Comparison of ENCODE assay signal across 9 mouse cellular contexts in genomic region chr19:30032206-30032605, GRCm38 (mm10). TPM values are rescaled to one million over a fixed set of nuclear protein-coding genes. Genes with fewer than 3 reads are reported as not detected.
DNase-seq lines count a peak whose midpoint lies in the region; ATAC-seq and TF ChIP-seq lines count a peak whose summit lies in the region.
"Had no signal": no experiment of that assay in that cellular context is flagged by ENCODE, and none has a peak within 500 bp of the region (broad histone marks: within the 10 kb centered on the region; RNA-seq: fewer than 3 reads in every experiment).

No protein-coding gene starts in this region.

- H3K36me3 ChIP-seq in embryonic facial prominence, embryonic 13.5 days: no peaks in the 10 kb centered on the region; the same call in 1 of the 2 replicates
- H3K36me3 ChIP-seq in intestine, postnatal 0 days (ENCODE audit: control insufficient read depth, insufficient read depth): no peaks in the 10 kb centered on the region
- H3K36me3 ChIP-seq in neural tube, embryonic 14.5 days (ENCODE audit: control insufficient read depth, insufficient read depth, low read length): no peaks in the 10 kb centered on the region

- H3K4me3 ChIP-seq in left cerebral cortex, adult 2 months: peak overlapping the region; percentile 93; the same call in 1 of the 2 replicates
- peak overlapping the region; percentile 99 for H3K4me3 ChIP-seq in embryonic facial prominence, embryonic 13.5 days
- peak overlapping the region; percentile 96; the same call in 1 of the 2 replicates for H3K4me3 ChIP-seq in intestine, postnatal 0 days (ENCODE audit: low read depth, low read length)
- peak overlapping the region; percentile 77 for H3K4me3 ChIP-seq in neural tube, embryonic 14.5 days (ENCODE audit: low read depth, low read length)

- H3K9ac ChIP-seq in embryonic facial prominence, embryonic 13.5 days: 0 out of 2 replicates have a peak overlapping the region, but pooled peaks have one; percentile 11
- H3K9ac ChIP-seq in intestine, postnatal 0 days (ENCODE audit: low read depth, low read length): no peak overlapping the region
- H3K9ac ChIP-seq in neural tube, embryonic 14.5 days (replicated peaks; ENCODE audit: low read depth, low read length): no peak overlapping the region

- intact Hi-C loops in left cerebral cortex, adult 2 months (cut with DNase I): loop anchor here (5.0 kb wide), 3 partner anchors 75 to 225 kb away; partner anchors contain the start of gene 9930021J03Rik

- H3K4me2 ChIP-seq in embryonic facial prominence, embryonic 13.5 days: peak overlapping the region; percentile 84
- H3K4me2 ChIP-seq in intestine, postnatal 0 days (replicated peaks; ENCODE audit: low read depth): peak overlapping the region; percentile 80
- H3K4me2 ChIP-seq in neural tube, embryonic 14.5 days (ENCODE audit: low read depth, low read length): peak overlapping the region; percentile 81

- no peaks in the 10 kb centered on the region for H3K27me3 ChIP-seq in embryonic facial prominence, embryonic 13.5 days
- no peaks in the 10 kb centered on the region for H3K27me3 ChIP-seq in intestine, postnatal 0 days (replicated peaks; ENCODE audit: control insufficient read depth, insufficient read depth, low read length)
- H3K27me3 ChIP-seq in neural tube, embryonic 14.5 days (ENCODE audit: control insufficient read depth, insufficient read depth, low read length): no peaks in the 10 kb centered on the region

- no peak for ATAC-seq in embryonic facial prominence, embryonic 13.5 days (ENCODE audit: insufficient number of reproducible peaks, insufficient read depth, low FRiP score, low TSS enrichment, low read depth)
- ATAC-seq in intestine, postnatal 0 days: no peak
- ATAC-seq in neural tube, embryonic 14.5 days (ENCODE audit: low read depth): no peak

- no peak for DNase-seq in left cerebral cortex, adult 2 months (ENCODE audit: extremely low spot score in 1 of 2, low spot score in 2 of 2)
- DNase-seq in left cerebral cortex, adult 18-20 months (ENCODE audit: low spot score in 2 of 2): no peak
- DNase-seq in urinary bladder, adult 18-20 months (ENCODE audit: low spot score in 2 of 2): no peak
- DNase-seq in cerebellum, postnatal 4 days (ENCODE audit: low spot score in 2 of 2): no peak
- no peak for DNase-seq in cerebellum, adult 18-20 months

- H3K9me3 ChIP-seq in embryonic facial prominence, embryonic 13.5 days: no peaks in the 10 kb centered on the region
- no peaks in the 10 kb centered on the region for H3K9me3 ChIP-seq in intestine, postnatal 0 days (ENCODE audit: control insufficient read depth)
- no peaks in the 10 kb centered on the region for H3K9me3 ChIP-seq in neural tube, embryonic 14.5 days (ENCODE audit: control insufficient read depth, low read length)

- H3K4me1 ChIP-seq in embryonic facial prominence, embryonic 13.5 days: peaks cover 33% of the 10 kb centered on the region
- H3K4me1 ChIP-seq in intestine, postnatal 0 days (replicated peaks; ENCODE audit: control insufficient read depth, insufficient read depth, low read length): peaks cover 13% of the 10 kb centered on the region; the same call in 1 of the 2 replicates
- peaks cover 41% of the 10 kb centered on the region for H3K4me1 ChIP-seq in neural tube, embryonic 14.5 days (ENCODE audit: control insufficient read depth, insufficient read depth, low read length)

- H3K27ac ChIP-seq in left cerebral cortex, adult 2 months: no peak overlapping the region
- H3K27ac ChIP-seq in embryonic facial prominence, embryonic 13.5 days: no peak overlapping the region
- H3K27ac ChIP-seq in intestine, postnatal 0 days (ENCODE audit: low read depth, low read length): no peak overlapping the region
- H3K27ac ChIP-seq in neural tube, embryonic 14.5 days (ENCODE audit: low read depth, low read length): no peak overlapping the region

- 74% methylated on average over 3 of the region's 3 CpGs for WGBS in embryonic facial prominence, embryonic 13.5 days
- WGBS in intestine, postnatal 0 days: 44% methylated on average over 3 of the region's 3 CpGs
- 29% methylated on average over 3 of the region's 3 CpGs for WGBS in neural tube, embryonic 14.5 days

- TF ChIP-seq CTCF in left cerebral cortex, adult 2 months (IDR thresholded peaks at IDR 0.05): no peak
- no peak for TF ChIP-seq CTCF in intestine, postnatal 0 days (IDR thresholded peaks at IDR 0.05; ENCODE audit: low read depth)

RNA-seq across cellular contexts. Expression of gene Uhrf2, which starts 1.9 kb away (rescaled TPM):
- 10 to 100 TPM; 50.1 to 58.7 TPM for total RNA-seq in left cerebral cortex, adult 2 months (2021)
- 10 to 100 TPM; 51.5 to 57.7 TPM for total RNA-seq in left cerebral cortex, adult 18-20 months (2021)
- polyA plus RNA-seq in embryonic facial prominence, embryonic 13.5 days (2015; fragmentation: Nextera tagmentation; extraction: Ambion mirVana): 77.6 and 87.7 TPM in 2 replicates
- polyA plus RNA-seq in intestine, postnatal 0 days (2015; fragmentation: Nextera tagmentation; extraction: Ambion mirVana): 18.3 and 20.8 TPM in 2 replicates
- 53.3 and 64.4 TPM in 2 replicates for polyA plus RNA-seq in neural tube, embryonic 14.5 days (2014; fragmentation: Nextera tagmentation; extraction: Ambion mirVana)

RNA-seq across cellular contexts. Expression of gene Trpd52l3, which starts 28.6 kb away (rescaled TPM):
- not detected for total RNA-seq in left cerebral cortex, adult 2 months (2021)
- not detected for total RNA-seq in left cerebral cortex, adult 18-20 months (2021)
- not detected in 2 replicates for polyA plus RNA-seq in embryonic facial prominence, embryonic 13.5 days (2015; fragmentation: Nextera tagmentation; extraction: Ambion mirVana)
- not detected in 2 replicates for polyA plus RNA-seq in intestine, postnatal 0 days (2015; fragmentation: Nextera tagmentation; extraction: Ambion mirVana)
- polyA plus RNA-seq in neural tube, embryonic 14.5 days (2014; fragmentation: Nextera tagmentation; extraction: Ambion mirVana): not detected in 2 replicates
- total RNA-seq: hematopoietic stem cell, adult 5-6 weeks had no signal
